Mouse (Mus musculus) hindbrain, embryonic 16.5 days (tissue): ENCODE data around the gene Gpr180. TPM values are rescaled to one million over a fixed set of nuclear protein-coding genes. Genes with fewer than 3 reads are reported as not detected.

ENCODE experiments used
- ATAC-seq: fragments of 200-750 bp; cut with Nextera tagmentation; 2 replicates; pipeline ENCODE4 v1.8.0; 2017; ENCODE audit warnings: moderate TSS enrichment, moderate library complexity
- H3K27ac ChIP-seq: fragments of 300-500 bp; sonication (generic); 2 replicates; pipeline ENCODE4 v1.5.1; 2014; ENCODE audit warnings: low read depth, mild to moderate bottlenecking, control low read depth, low read length, moderate library complexity
- H3K27me3 ChIP-seq: fragments of 300-500 bp; sonication (generic); replicated peaks from 2 replicates; pipeline ENCODE4 v1.6.1; 2014; ENCODE audit warnings: low read length; ENCODE audit not compliant: control insufficient read depth, insufficient read depth
- H3K36me3 ChIP-seq: fragments of 300-500 bp; sonication (generic); 2 replicates; pipeline ENCODE4 v1.6.1; 2014; ENCODE audit warnings: mild to moderate bottlenecking, low read length, moderate library complexity, mixed read lengths; ENCODE audit not compliant: control insufficient read depth, insufficient read depth
- H3K4me1 ChIP-seq: fragments of 300-500 bp; sonication (generic); 2 replicates; pipeline ENCODE4 v1.6.1; 2014; ENCODE audit warnings: low read depth, low read length; ENCODE audit not compliant: control insufficient read depth, insufficient read depth
- H3K4me2 ChIP-seq: fragments of 300-500 bp; sonication (generic); 2 replicates; pipeline ENCODE4 v1.6.1; 2014; ENCODE audit warnings: mild to moderate bottlenecking, low read length, control low read depth, moderate library complexity
- H3K4me3 ChIP-seq: fragments of 300-500 bp; sonication (generic); 2 replicates; pipeline ENCODE4 v1.5.1; 2014; ENCODE audit warnings: mild to moderate bottlenecking, low read length, control low read depth, moderate library complexity
- H3K9ac ChIP-seq: fragments of 300-500 bp; sonication (generic); 2 replicates; pipeline ENCODE4 v1.6.1; 2014; ENCODE audit warnings: low read depth, mild to moderate bottlenecking, control low read depth, low read length, moderate library complexity
- H3K9me3 ChIP-seq: fragments of 300-500 bp; sonication (generic); 2 replicates; pipeline ENCODE4 v1.6.1; 2014; ENCODE audit warnings: mild to moderate bottlenecking, low read length, moderate library complexity; ENCODE audit not compliant: control insufficient read depth
- WGBS: fragments of 180-500 bp; shearing (Covaris S2); extraction: QIAGEN DNeasy Blood & Tissue Kit; methylation state at CpG from one replicate; pipeline ENCODE4 v1.1.7; 2014; 5-methylcytosine and 5-hydroxymethylcytosine counted together
- polyA plus RNA-seq: library from polyadenylated mRNA; unstranded; fragments of >200 nt; fragmentation: Nextera tagmentation; extraction: Ambion mirVana; gene quantifications from 2 replicates; pipeline ENCODE4 v1.2.1, GENCODE M21; 2015

Gpr180 gene
- polyA plus RNA-seq, 1 experiment from 2014 or later, result 49.4 TPM

GRCm38 (mm10) chr14:118212188-118212804 is 75.3 kb downstream of the Gpr180 start:
- ATAC-seq, result 0 out of 2 replicates have a peak, but pooled peaks have one; percentile 11
- H3K27me3 ChIP-seq, result no peaks in the 10 kb centered on the region
- 63% methylated on average over 15 of the region's 15 CpGs for WGBS

More at GRCm38 (mm10) chr14:118212188-118212804, 75.3 kb downstream of the Gpr180 start:
- no peaks in the 10 kb centered on the region for H3K9me3 ChIP-seq
- no peaks in the 10 kb centered on the region for H3K4me1 ChIP-seq
- no peak overlapping the region for H3K9ac ChIP-seq
- H3K27ac ChIP-seq, result no peak overlapping the region
- no peaks in the 10 kb centered on the region for H3K36me3 ChIP-seq
- H3K4me3 ChIP-seq, result no peak overlapping the region
- H3K4me2 ChIP-seq, result no peak overlapping the region

Other genes starting within 250 kb of the Gpr180 start
- 0.57 and 0.70 TPM in 2 replicates for gene Dct, start 84.9 kb upstream of the Gpr180 start, polyA plus RNA-seq
- 15.3 and 16.1 TPM in 2 replicates for gene Tgds, start 4.4 kb upstream of the Gpr180 start, polyA plus RNA-seq
- gene Sox21, start 99.9 kb downstream of the Gpr180 start, polyA plus RNA-seq, result 2.2 and 3.6 TPM in 2 replicates
- gene Gm9376, start 129.8 kb downstream of the Gpr180 start, polyA plus RNA-seq, result not detected in 2 replicates